Mouse (Mus musculus): ENCODE measurements around the gene Slc2a6.

GRCm38 (mm10) chr2:27007701-27008100 lies 20.1 kb downstream of the Slc2a6 start:
- TF ChIP-seq CTCF (conservative IDR thresholded peaks at IDR 0.05; ENCODE audit: insufficient read depth, insufficient read length, low read depth, low read length) (no peak), POLR2A (IDR thresholded peaks at IDR 0.05; ENCODE audit: low read depth, low read length) (no peak)
